Mouse (Mus musculus) yolk sac, embryonic 10.5 days (tissue): Measurements from ENCODE around the gene Prkg1.

Experiments used
- DNase-seq: peaks from one replicate; pipeline ENCODE4 v3.0.0-alpha.2; 2017; ENCODE audit warnings: low spot score

Prkg1 gene

DNA sequence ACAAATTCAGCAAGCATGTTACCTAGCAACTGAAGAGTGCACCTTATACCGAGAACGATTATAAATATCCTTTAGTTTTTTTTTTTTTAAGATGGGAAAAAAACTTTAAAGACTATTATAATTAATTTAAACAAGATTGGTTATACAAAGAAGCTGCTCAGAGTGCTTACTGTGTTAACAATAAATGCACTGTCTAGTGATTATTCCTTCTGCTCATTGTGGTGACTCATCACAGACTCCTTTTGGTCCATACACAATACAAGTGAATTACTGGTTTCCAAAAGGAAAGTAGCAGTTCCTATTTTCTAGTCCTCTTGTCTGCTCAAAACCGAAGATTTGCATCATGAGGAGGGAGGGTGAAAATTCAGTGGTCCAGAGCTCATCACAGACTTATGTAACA lies 618.7 kb downstream of the Prkg1 start:
- DNase-seq = no peak

DNA sequence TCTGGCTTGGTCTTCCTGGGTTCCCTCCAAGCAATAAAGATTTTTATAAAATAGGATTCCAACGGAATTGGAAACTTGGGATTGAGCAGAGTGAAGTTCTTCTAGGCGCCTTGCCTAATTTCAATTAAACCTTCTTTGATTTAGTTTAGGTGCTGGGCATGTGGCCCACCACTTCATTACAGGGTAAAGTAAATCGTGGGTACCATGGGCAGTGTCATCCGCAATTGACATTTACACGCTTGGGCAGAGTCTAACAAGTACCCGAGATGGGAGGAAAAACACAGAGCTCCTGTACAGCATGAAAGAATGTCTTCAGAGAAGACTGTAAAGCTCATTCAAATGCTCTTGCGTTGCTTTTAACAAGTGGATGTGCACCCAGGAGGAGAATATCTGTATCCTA lies 622.9 kb downstream of the Prkg1 start:
- no peak for DNase-seq

- no peak for DNase-seq
Observed at GRCm38 (mm10) chr19:31136316-31136715, 628.5 kb downstream of the Prkg1 start.

- no peak for DNase-seq
Observed at GRCm38 (mm10) chr19:31132614-31133013, 632.2 kb downstream of the Prkg1 start.

- no peak for DNase-seq
Observed at GRCm38 (mm10) chr19:31124628-31125027, 640.2 kb downstream of the Prkg1 start.

DNA sequence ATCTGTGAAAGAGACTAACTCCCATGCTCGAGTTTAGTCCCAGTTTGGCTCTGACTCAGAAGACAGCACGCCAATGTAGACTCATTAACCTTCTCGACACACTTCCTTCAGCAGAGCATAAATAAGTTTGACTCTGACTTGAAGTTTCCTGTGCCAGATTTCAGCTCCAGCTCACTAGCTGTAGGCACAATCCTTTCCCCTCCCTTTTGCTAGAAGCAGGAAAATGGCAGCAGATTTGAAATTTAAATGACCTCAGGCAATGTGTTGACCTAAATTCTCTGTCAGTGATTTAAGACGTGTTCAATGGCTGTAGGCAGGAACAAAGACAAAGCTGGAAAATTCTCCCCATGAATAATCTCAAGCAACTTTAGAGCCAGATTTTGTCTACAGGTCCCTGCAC lies 650.1 kb downstream of the Prkg1 start:
- DNase-seq = no peak

GRCm38 (mm10) chr19:31106835-31107554 lies 657.8 kb downstream of the Prkg1 start:
- peak; percentile 45 for DNase-seq

GRCm38 (mm10) chr19:31106036-31106435 lies 658.8 kb downstream of the Prkg1 start:
- no peak for DNase-seq

DNA sequence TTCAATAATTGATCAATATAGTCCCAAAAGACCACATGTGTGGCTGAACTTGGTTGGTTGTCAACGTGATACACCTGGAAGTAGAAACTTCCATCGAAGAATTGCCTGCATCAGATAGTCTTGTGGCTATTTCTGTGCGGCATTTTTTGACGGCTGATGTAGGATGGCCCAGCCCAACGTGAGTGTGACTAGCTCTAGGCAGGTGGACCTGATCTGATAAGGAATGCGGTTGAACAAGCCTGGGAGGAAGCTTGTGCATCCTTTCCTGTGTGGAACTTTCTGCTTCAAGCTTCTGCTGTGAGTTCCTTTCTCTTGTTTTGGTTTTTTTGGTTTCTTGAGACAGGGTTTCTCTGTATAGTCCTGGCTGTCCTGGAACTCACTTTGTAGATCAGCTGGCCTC lies 660.1 kb downstream of the Prkg1 start:
- DNase-seq = no peak

DNA sequence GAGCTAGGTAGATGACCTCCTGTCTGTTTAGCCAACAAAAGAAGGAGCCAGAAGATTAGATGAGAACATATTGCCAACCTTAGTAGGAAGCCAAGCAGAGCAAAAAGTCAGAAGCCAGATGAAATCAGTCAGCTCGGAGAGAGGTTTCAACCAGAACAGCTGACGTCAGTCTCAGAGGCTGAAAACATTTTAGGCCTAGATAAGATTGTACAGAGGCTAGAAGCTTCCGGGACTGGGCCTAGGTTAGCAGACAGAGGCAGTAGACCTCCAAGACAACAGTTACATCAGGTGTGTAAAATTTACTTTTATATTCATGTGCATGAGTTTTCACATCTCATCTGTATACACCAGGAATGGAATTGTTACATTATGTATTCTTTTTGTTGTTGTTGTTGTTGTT lies 665.5 kb downstream of the Prkg1 start:
- no peak for DNase-seq

DNA sequence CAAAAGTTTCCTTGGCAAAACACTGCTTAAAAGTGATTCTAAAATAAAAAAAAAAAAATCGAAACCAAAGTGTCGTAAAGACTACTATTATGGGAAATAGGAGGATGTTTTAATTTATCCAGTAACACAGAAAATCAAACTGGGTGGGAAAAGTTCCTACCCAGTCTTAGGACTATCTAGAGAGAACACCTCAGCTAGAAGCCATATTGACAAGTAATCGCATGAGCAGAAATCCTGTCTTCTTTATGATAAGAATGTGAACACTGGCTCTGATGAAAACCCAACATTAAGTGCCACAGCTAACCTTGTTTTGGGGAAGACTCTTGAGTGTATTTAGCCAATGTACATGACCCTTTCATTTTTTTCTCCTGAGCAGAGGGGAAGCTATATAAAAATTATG lies 667.0 kb downstream of the Prkg1 start:
- DNase-seq = no peak

DNA sequence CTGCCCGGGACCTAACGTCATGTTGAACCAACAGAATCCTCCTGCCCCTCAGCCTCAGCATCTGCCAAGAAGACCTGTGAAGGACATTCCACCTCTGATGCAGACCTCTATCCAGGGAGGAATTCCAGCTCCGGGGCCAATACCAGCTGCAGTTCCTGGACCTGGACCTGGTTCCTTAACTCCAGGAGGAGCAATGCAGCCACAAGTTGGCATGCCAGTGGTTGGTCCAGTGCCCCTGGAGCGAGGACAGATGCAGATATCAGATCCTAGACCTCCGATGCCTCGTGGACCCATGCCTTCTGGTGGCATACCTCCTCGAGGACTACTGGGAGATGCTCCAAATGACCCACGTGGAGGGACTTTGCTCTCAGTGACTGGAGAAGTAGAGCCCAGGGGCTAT lies 681.1 kb downstream of the Prkg1 start:
- no peak for DNase-seq

DNA sequence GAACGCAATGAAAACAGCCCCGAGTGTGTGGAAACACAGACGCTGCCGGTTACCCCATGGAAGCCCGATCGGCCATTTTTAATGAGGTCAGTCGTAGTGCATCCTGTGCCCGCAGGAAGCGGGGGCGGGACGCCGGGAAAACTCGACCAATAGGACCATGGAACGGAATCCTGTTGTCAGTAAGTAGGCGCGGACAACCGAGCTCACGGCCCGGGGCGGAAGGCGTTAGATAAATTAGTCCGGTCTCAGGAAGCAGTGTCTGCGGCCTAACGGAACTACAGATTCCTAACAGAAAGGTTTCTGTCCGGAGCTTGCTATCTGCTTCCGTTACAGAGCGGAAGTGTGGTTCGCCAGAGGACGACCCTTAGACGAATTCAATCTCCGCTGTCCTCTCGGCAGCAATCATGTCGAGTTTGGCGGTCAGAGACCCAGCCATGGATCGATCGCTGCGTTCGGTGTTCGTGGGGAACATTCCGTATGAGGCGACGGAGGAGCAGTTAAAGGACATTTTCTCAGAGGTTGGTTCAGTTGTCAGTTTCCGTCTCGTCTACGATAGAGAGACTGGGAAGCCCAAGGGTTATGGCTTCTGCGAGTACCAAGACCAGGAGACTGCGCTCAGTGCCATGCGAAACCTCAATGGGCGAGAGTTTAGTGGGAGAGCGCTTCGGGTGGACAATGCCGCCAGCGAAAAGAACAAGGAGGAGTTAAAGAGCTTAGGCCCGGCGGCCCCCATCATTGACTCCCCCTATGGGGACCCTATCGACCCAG lies 682.0 kb downstream of the Prkg1 start, which contains the start of gene Cstf2t:
TSS of gene Cstf2t (plus strand) at position 176 of the 768 bp plus-strand sequence.
- DNase-seq = peak; percentile 97

DNA sequence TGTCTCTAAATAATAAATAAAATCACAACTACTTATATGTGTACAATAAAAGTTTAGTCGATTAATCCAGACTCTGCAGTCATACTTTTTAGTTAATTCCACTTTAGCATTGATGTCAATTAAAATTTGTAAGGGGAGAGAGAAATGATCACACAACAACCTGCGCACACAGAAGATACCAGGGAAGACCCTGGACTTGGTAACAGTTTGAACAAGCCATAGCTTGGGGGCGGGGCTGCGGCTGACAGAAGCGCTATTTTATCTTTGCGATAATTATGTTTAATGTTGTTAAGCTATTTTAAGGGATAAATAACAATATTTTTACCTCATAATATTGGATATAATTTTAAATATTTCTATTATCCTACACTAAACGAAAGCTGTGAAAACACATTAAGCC lies 682.6 kb downstream of the Prkg1 start:
- DNase-seq = no peak

GRCm38 (mm10) chr19:31078241-31078640 lies 686.6 kb downstream of the Prkg1 start:
- DNase-seq = no peak

DNA sequence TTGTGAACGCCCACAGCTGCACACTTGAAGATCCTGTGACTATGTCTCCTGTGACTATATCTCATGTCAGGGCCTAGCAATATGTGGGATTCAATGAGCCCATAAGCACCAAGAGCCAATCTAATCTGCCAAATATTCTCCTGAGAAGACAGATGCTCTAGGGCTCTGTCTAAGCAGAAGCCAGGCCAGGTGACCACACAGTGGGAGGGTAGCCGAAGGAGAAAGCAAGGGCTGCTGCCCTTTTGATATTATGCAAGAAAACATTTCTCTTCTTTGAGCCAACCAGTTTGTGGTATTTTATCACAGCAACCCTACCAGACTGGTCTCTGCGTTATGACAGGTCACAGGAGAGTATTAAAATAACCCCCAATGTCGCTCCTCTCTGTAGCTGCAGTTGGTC lies 688.7 kb downstream of the Prkg1 start:
- DNase-seq = no peak

DNA sequence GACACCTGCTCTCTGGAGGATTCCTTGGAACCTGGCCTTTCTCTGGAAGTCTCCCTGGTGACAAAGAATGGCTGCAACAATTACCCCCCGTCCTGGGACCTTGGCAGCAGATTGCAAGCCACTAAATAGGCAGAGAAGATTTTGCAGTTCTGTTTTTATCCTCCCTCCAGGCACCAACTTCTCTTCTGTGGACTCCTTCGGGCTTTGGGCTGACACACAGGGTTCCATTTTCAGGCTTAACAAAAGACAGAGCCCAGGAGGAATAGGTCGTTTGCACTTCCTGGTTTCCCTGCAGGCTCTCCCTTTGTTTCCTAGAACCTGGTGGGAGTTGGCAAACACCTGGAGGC lies 690.1 kb downstream of the Prkg1 start:
- DNase-seq = no peak

GRCm38 (mm10) chr19:31073959-31074716 lies 690.7 kb downstream of the Prkg1 start:
- DNase-seq = no peak

GRCm38 (mm10) chr19:31065206-31065781 lies 699.5 kb downstream of the Prkg1 start:
- DNase-seq = no peak

GRCm38 (mm10) chr19:31064740-31065139 lies 700.1 kb downstream of the Prkg1 start:
- no peak for DNase-seq

GRCm38 (mm10) chr19:31046601-31047000 lies 718.2 kb downstream of the Prkg1 start:
- DNase-seq = no peak
